In genomic region chr5:143757755-143758443, GRCm38 (mm10) we compare ENCODE assay signal across 8 mouse cellular contexts. TPM values are rescaled to one million over a fixed set of nuclear protein-coding genes. Genes with fewer than 3 reads are reported as not detected.
DNase-seq lines count a peak whose midpoint lies in the region; ATAC-seq and TF ChIP-seq lines count a peak whose summit lies in the region.

No protein-coding gene starts in this region.

- peak overlapping the region; percentile 80 for H3K27ac ChIP-seq in hindbrain, embryonic 10.5 days
- no peak overlapping the region for H3K27ac ChIP-seq in lung, postnatal 0 days (ENCODE audit: low read length)

- peak overlapping the region; percentile 56 for H3K4me3 ChIP-seq in hindbrain, embryonic 10.5 days
- H3K4me3 ChIP-seq in lung, postnatal 0 days (ENCODE audit: low read depth, low read length) = peak overlapping the region; percentile 39

- WGBS in hindbrain, embryonic 10.5 days = 26% methylated on average over 28 of the region's 28 CpGs
- WGBS in lung, postnatal 0 days = 31% methylated on average over 28 of the region's 28 CpGs

- peak; percentile 98 for ATAC-seq in frontal cortex, adult (ENCODE audit: low TSS enrichment)
- ATAC-seq in lung, postnatal 0 days = peak; percentile 99

- no peak for TF ChIP-seq CTCF in lung, postnatal 0 days (IDR thresholded peaks at IDR 0.05)

- H3K4me1 ChIP-seq in hindbrain, embryonic 10.5 days (replicated peaks) = peaks cover 19% of the 10 kb centered on the region
- no peaks in the 10 kb centered on the region for H3K4me1 ChIP-seq in lung, postnatal 0 days (ENCODE audit: insufficient read depth, low read depth, low read length)

- H3K27me3 ChIP-seq in hindbrain, embryonic 10.5 days (ENCODE audit: insufficient read depth, poor library complexity, severe bottlenecking) = peaks cover 10% of the 10 kb centered on the region
- no peaks in the 10 kb centered on the region for H3K27me3 ChIP-seq in lung, postnatal 0 days (replicated peaks; ENCODE audit: insufficient read depth, low read length)

- H3K9me3 ChIP-seq in hindbrain, embryonic 10.5 days = no peaks in the 10 kb centered on the region
- no peaks in the 10 kb centered on the region for H3K9me3 ChIP-seq in lung, postnatal 0 days (ENCODE audit: low read length)

- 0 out of 2 replicates have a peak, but pooled peaks have one; percentile 43 for TF ChIP-seq EP300 in lung, postnatal 0 days (IDR thresholded peaks at IDR 0.05)

- DNase-seq in MEL-GATA-1-ER (ENCODE audit: extremely low read depth, low read depth) = peak; percentile 78
- DNase-seq in cerebellum, adult 9-10 months = peak; percentile 94
- peak; percentile 88 for DNase-seq in hindbrain, embryonic 10.5 days (ENCODE audit: low spot score)
- peak; percentile 95 for DNase-seq in layer of hippocampus, adult 9-11 months
- peak; percentile 94 for DNase-seq in lung, postnatal 0 days (ENCODE audit: low spot score)
- DNase-seq in ovary, postnatal 14 days (ENCODE audit: low spot score) = peak; percentile 71
- DNase-seq in thymus, postnatal 14 days = peak; percentile 86

- peak overlapping the region; percentile 66 for H3K4me2 ChIP-seq in lung, postnatal 0 days (replicated peaks; ENCODE audit: low read depth, low read length)

- no peaks in the 10 kb centered on the region for H3K36me3 ChIP-seq in hindbrain, embryonic 10.5 days
- H3K36me3 ChIP-seq in lung, postnatal 0 days (ENCODE audit: insufficient read depth, low read length) = no peaks in the 10 kb centered on the region

- peak overlapping the region; percentile 34; the same call in 1 of the 2 replicates for H3K9ac ChIP-seq in lung, postnatal 0 days (replicated peaks; ENCODE audit: low read depth)

RNA-seq across cellular contexts. Expression of gene Usp42, which starts 25.8 kb away (rescaled TPM):
- 27.0 and 28.4 TPM in 2 replicates for polyA plus RNA-seq in hindbrain, embryonic 10.5 days (2016; fragmentation: Nextera tagmentation; extraction: Ambion mirVana)
- polyA plus RNA-seq in lung, postnatal 0 days (2015; fragmentation: Nextera tagmentation; extraction: Ambion mirVana) = 7.9 and 8.5 TPM in 2 replicates

RNA-seq across cellular contexts. Expression of gene Eif2ak1, which starts 59.7 kb away (rescaled TPM):
- 45.0 and 48.4 TPM in 2 replicates for polyA plus RNA-seq in hindbrain, embryonic 10.5 days (2016; fragmentation: Nextera tagmentation; extraction: Ambion mirVana)
- polyA plus RNA-seq in lung, postnatal 0 days (2015; fragmentation: Nextera tagmentation; extraction: Ambion mirVana) = 24.4 and 25.1 TPM in 2 replicates
